ENCODE assay signal across 8 mouse cellular contexts in the genomic region with DNA sequence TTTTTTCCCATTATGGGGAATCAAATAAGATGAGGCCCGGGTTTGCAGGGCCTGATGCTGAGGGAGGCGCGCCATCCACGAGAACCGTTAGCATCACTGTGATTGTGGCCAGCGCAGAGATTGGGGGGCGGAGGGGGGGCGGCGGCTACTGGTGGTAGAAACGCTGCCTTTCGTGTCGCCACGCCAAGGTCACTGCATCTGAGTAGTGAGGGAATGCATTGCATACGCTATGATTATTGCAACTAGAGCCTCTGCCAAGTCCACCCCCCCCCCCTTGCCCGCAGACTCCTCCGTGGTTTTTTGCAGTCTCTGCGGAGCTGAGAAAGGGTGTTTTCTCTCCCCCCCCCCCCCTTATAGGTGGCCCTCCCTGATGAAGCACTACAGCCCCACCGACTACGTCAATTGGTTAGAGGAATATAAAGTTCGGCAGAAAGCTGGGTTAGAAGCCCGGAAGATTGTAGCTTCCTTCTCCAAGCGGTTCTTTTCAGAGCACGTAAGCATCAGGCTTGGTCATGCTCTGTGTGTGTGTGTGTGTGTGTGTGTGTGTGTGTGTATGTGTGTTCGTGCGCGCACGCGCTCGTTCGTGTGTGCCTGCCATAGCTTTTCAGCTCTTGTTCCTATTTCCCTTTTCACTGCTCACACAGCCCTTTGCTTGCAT. TPM values are rescaled to one million over a fixed set of nuclear protein-coding genes. Genes with fewer than 3 reads are reported as not detected.
DNase-seq lines count a peak whose midpoint lies in the region; ATAC-seq lines count a peak whose summit lies in the region.

No protein-coding gene starts in this region.

- peak overlapping the region; percentile 66 for H3K4me2 ChIP-seq in hindbrain, embryonic 11.5 days (replicated peaks; ENCODE audit: low read depth, low read length)
- H3K4me2 ChIP-seq in limb, embryonic 12.5 days, result peak overlapping the region; percentile 85

- H3K27ac ChIP-seq in hindbrain, embryonic 11.5 days (ENCODE audit: low read depth, low read length), result peak overlapping the region; percentile 83; the same call in 1 of the 2 replicates
- peak overlapping the region; percentile 5; the same call in 1 of the 2 replicates for H3K27ac ChIP-seq in limb, embryonic 12.5 days

- 0 out of 2 replicates have a peak, but pooled peaks cover 3% of the 10 kb centered on the region for H3K36me3 ChIP-seq in hindbrain, embryonic 11.5 days (ENCODE audit: control insufficient read depth, insufficient read depth, low read length)
- peaks cover 38% of the 10 kb centered on the region for H3K36me3 ChIP-seq in limb, embryonic 12.5 days

- H3K9me3 ChIP-seq in hindbrain, embryonic 11.5 days (ENCODE audit: control insufficient read depth, low read length), result no peaks in the 10 kb centered on the region
- H3K9me3 ChIP-seq in limb, embryonic 12.5 days, result no peaks in the 10 kb centered on the region

- H3K27me3 ChIP-seq in hindbrain, embryonic 11.5 days (ENCODE audit: control insufficient read depth, insufficient read depth, low read length), result no peaks in the 10 kb centered on the region
- H3K27me3 ChIP-seq in limb, embryonic 12.5 days, result no peaks in the 10 kb centered on the region

- peak; percentile 61 for DNase-seq in adrenal gland, postnatal 14 days
- DNase-seq in adrenal gland, adult 8-10 months, result no peak
- peak; percentile 49 for DNase-seq in A20 (ENCODE audit: low read depth, low spot score)
- peak; percentile 43 for DNase-seq in hindbrain, embryonic 11.5 days (ENCODE audit: low spot score)
- peak; percentile 71 for DNase-seq in naive thymus-derived CD4-positive, alpha-beta T cell, adult 2 months (ENCODE audit: low read depth)
- DNase-seq in thymus, postnatal 4 days, result peak; percentile 52

- 22% methylated on average over 28 of the region's 30 CpGs for WGBS in hindbrain, embryonic 11.5 days
- 20% methylated on average over 30 of the region's 30 CpGs for WGBS in limb, embryonic 12.5 days

- peak overlapping the region; percentile 98 for H3K9ac ChIP-seq in hindbrain, embryonic 11.5 days (ENCODE audit: low read depth, low read length)
- H3K9ac ChIP-seq in limb, embryonic 12.5 days (replicated peaks), result peak overlapping the region; percentile 94

- H3K4me1 ChIP-seq in hindbrain, embryonic 11.5 days (replicated peaks; ENCODE audit: control insufficient read depth, insufficient read depth, low read length), result peaks cover 6% of the 10 kb centered on the region; the same call in 1 of the 2 replicates
- peaks cover 20% of the 10 kb centered on the region for H3K4me1 ChIP-seq in limb, embryonic 12.5 days (replicated peaks)

- peak overlapping the region; percentile 99 for H3K4me3 ChIP-seq in hindbrain, embryonic 11.5 days (ENCODE audit: low read depth, low read length)
- peak overlapping the region; percentile 99 for H3K4me3 ChIP-seq in limb, embryonic 12.5 days (replicated peaks)

- peak; percentile 55 for ATAC-seq in common myeloid progenitor, adult 5-6 weeks (replicated peaks; ENCODE audit: low read depth, poor library complexity, severe bottlenecking)
- no peak for ATAC-seq in hindbrain, embryonic 11.5 days (ENCODE audit: low FRiP score)
- ATAC-seq in limb, embryonic 12.5 days (ENCODE audit: insufficient number of reproducible peaks, insufficient read depth, low FRiP score, low TSS enrichment, low read depth), result no peak

RNA-seq across cellular contexts. Expression of a gene that starts 1.1 kb away (rescaled TPM):
- total RNA-seq in adrenal gland, postnatal 14 days (2021), result 77.8 and 121 TPM in 2 replicates
- 100 to 1,000 TPM in 1 of 4 experiments, 10 to 100 TPM in 3; 63.9 to 114 (median 85.5) TPM for total RNA-seq in adrenal gland, adult 8-10 months (2022)
- 16.1 and 32.3 TPM in 2 replicates for total RNA-seq in common myeloid progenitor, adult 5-6 weeks (2017)
- polyA plus RNA-seq in hindbrain, embryonic 11.5 days (2014; fragmentation: Nextera tagmentation; extraction: Ambion mirVana), result 80.2 and 93.6 TPM in 2 replicates
- polyA plus RNA-seq in limb, embryonic 12.5 days (2016; fragmentation: Nextera tagmentation; extraction: Ambion mirVana), result 87.4 and 89.0 TPM in 2 replicates

RNA-seq across cellular contexts. Expression of a gene that starts 49.9 kb away (rescaled TPM):
- total RNA-seq in adrenal gland, postnatal 14 days (2021), result 78.8 and 80.8 TPM in 2 replicates
- 100 to 1,000 TPM; 229 to 287 (median 252) TPM for total RNA-seq in adrenal gland, adult 8-10 months (2022)
- total RNA-seq in common myeloid progenitor, adult 5-6 weeks (2017), result not detected in 2 replicates
- 0.63 and 1.4 TPM in 2 replicates for polyA plus RNA-seq in hindbrain, embryonic 11.5 days (2014; fragmentation: Nextera tagmentation; extraction: Ambion mirVana)
- polyA plus RNA-seq in limb, embryonic 12.5 days (2016; fragmentation: Nextera tagmentation; extraction: Ambion mirVana), result 0.49 and 0.74 TPM in 2 replicates

Comparison
In these comparisons a context has a peak if more than half of its experiments do, and no peak if none do; other contexts are left out.
1. RNA of a gene that starts 49.9 kb away (total RNA-seq): 229 to 287 TPM in adrenal gland, adult 8-10 months and 78.8 to 80.8 TPM in adrenal gland, postnatal 14 days; not detected in common myeloid progenitor, adult 5-6 weeks; every median in the first group is over 10 times any median in the second.